Mouse (Mus musculus) heart, postnatal 0 days (tissue): Measurements from ENCODE around the gene Natd1.

Experiments
- CTCF ChIP-seq: IDR thresholded peaks from 2 replicates; pipeline ENCODE4 v1.5.1; 2016; ENCODE audit warnings: antibody characterized with exemption, control low read depth, low read depth
- EP300 ChIP-seq: IDR thresholded peaks from 2 replicates; pipeline ENCODE4 v1.6.1; 2016; ENCODE audit warnings: antibody characterized with exemption, low read depth

GRCm38 (mm10) chr11:60939487-60939886 lies 24.9 kb upstream of the Natd1 start:
- TF ChIP-seq CTCF: no peak
- TF ChIP-seq EP300: no peak
